Mouse (Mus musculus): ENCODE data around the gene Auts2. TPM values are rescaled to one million over a fixed set of nuclear protein-coding genes. Genes with fewer than 3 reads are reported as not detected.

Auts2 gene
- total RNA-seq, 2 experiments from 2014 or later: 19.4 to 30.5 TPM

DNA sequence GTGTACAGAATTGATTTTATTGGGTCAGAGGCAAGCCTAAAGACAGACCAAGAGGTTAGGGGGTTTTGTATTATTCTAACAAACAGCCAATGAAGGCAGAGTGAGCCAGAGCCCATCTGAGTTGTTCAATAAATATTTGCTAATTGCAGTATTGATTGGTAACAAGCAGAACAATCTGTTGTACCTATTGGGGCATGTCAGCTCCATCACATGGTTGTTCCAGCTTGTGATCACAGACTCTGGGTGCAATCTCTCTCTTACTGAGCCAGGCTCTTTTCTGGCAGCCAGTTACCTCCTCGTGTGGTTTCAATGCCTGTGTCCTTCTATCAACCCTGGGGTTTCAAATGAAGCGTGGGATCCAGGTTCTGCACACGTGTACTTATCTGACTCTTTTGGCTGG is 201.8 kb downstream of the Auts2 start:
- no peak for DNase-seq
- intact Hi-C loops (cut with DNase I; ENCODE audit: low total_unique reads): no loop called here

DNA sequence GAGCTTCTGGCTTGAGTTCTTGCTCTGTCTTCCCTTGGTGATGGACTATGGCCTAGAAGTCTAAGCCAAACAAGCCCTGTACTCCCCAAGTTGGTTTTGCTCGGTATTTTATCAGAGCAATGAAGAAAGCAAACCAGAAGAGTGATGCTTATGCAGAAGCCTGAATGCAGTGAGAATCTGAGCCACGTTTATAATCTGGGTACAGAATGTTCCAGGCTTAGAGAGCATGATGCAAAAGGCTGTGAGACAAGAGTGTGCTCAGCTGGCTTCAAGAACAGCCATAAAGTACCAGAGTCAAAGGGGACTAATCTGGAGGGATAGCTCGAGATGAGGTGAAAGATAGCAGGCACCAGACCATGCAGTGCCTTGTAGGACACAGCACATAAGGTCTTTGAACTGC is 205.5 kb downstream of the Auts2 start:
- intact Hi-C loops (cut with DNase I; ENCODE audit: low total_unique reads): no loop called here
- DNase-seq: no peak

DNA sequence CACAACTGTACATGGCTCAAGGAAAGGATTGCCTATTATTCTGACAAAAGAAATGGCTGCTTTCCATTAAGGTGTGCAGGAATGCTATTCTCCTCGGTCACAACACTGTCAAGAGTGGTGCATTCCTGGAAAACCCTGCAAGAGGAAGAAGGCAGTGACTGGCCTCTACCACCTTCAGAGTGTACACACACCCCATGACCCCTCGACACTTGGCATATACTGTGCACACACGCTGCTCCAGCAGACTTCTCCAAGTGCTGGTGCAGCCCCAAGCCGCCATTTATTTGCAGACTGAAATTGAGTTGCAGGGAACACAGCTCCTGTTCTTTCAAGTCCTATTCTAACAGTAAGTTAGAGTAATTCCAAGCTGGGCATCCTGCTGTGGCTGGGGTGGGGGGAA is 207.4 kb downstream of the Auts2 start:
- intact Hi-C loops (cut with DNase I; ENCODE audit: low total_unique reads): no loop called here
- no peak for DNase-seq

DNA sequence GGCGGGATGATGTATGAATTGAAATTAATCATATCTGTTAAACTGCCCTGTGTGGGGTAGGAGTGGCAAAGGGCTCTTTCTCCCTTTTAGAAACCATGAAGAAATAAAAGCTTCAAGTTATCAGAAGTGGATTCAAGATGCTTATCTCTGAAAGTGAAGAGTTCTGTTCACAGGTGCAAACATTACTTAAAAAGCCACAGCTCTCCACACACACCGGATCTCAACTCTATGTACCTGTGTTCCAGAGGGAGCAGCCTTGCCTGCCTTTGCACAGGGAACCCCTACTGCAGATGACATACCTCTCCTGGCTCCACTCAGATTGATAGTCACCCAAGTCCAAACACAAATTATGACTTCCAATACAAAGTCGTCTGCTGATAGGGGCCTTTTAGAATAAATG is 208.3 kb downstream of the Auts2 start:
- intact Hi-C loops (cut with DNase I; ENCODE audit: low total_unique reads): no loop called here
- DNase-seq: no peak

DNA sequence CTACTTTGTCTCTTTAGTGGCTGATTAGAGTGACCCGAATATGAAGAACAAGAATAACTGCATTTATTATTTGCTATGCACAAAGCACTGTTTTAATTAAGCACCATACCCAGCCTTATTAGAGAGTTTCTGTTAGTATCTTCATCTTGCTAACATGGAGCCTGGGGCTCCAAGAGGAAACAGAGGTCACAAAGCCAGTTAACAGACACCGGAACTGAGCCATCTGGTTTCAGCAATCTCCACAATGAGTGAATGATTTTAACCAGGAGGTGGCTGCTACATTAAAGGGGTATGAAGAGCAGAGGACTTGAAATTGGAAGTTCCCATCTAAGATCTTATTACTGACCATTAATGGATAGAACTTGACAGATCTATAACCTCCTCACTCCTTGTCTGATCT is 209.4 kb downstream of the Auts2 start:
- no peak for DNase-seq
- intact Hi-C loops (cut with DNase I; ENCODE audit: low total_unique reads): no loop called here

DNA sequence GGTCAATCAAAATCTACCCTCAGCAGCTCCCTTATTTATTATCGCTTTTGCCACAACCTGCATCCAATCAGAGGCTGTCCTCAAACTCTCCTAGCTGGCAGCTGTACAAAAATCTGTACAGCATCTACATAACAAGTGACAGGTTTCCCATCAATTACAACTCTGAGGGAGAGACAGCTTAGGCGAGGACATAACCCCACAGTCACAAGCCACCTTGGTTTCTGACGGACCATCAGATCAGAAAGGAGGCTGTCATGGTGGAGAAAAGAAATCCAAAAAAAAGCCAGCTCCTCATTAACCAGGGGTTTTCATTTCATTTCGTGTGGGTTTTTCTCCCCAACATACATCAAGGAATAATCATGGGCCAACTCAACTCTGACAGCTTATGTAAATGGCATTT is 210.6 kb downstream of the Auts2 start:
- intact Hi-C loops (cut with DNase I; ENCODE audit: low total_unique reads): no loop called here
- no peak for DNase-seq

DNA sequence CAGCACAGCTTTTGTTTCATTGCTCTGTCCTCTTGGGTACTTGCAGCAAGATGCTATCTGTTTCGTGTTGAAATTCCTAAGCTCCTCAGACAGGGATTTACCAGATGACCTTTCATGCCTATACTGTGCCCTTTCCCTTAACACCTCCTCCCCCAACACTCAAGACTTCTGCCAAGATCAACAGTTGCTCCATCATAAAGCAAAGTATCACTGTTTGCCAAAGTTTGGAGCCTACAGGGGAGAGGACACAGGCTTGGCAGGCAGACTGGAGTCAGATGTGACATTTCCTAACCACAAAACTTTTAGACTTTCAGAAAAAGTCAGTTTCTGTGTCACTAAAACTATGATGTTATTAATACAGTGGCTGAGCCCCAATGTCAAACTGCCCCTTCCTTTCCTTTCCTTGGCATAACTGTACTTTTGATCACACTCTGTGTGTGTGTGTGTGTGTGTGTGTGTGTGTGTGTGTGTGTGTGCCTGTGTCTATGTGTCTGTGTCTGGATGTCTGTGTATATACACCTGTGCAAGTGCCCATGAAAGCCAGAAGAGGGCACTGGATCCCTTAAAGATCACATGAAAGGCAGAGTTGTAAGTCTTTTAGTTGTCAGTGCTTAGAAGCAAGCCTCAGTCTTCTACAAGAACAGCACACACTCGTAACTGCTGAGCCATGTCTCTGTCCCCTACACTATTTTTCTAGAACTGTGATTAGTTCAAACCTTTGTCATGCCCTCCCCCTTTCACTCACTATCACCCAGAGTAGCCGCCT is 213.8 kb downstream of the Auts2 start:
- no peak for DNase-seq
- intact Hi-C loops (cut with DNase I; ENCODE audit: low total_unique reads): no loop called here

DNA sequence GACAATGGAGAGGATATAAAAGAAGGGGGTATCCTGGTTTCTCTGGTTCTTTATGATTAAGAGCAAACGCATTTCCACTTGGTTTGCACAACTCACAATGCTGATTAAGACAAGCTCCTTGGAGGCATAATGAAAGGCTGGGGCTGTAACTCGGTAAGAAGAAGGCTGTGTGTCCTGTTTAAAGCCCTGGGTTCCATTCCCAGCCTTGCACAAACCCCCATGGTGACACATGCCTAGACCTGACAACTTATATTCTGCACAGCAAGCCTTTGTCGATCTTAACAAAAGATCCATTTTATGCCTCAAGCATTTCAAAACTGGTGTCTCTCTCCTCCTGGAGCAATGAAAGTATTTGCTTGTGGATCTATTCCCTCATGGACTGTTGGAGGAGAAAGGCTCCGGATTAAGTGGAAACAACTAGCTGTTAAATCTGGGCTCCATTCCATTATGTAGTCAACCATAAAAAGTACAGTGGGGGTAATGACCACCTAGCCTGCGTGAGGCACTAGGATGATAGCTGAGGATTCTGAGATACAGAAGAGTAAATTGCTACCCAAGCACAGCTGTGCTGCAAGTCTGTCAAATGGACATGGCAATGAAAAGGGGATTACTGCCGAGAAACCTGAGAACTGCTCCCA is 218.8 kb downstream of the Auts2 start:
- DNase-seq: no peak
- intact Hi-C loops (cut with DNase I; ENCODE audit: low total_unique reads): no loop called here

DNA sequence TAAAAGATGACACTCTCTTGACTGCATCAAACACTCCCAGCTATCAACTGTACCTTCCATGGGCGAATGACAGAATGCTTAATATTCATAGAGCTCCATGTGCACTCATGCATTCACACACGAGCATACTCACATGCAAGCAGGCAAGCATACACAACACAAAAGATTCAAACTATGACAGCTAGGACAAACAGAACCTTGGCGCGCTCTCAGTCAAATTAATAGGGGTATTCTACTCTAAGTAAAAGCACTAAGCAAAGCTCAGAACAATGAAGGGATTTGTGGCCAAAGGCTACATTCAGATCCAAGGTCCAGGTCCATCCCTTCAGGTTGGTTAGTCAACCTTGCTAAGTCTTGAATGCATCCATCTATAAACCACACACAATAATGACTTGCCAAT is 219.5 kb downstream of the Auts2 start:
- intact Hi-C loops (cut with DNase I; ENCODE audit: low total_unique reads): no loop called here
- no peak for DNase-seq

DNA sequence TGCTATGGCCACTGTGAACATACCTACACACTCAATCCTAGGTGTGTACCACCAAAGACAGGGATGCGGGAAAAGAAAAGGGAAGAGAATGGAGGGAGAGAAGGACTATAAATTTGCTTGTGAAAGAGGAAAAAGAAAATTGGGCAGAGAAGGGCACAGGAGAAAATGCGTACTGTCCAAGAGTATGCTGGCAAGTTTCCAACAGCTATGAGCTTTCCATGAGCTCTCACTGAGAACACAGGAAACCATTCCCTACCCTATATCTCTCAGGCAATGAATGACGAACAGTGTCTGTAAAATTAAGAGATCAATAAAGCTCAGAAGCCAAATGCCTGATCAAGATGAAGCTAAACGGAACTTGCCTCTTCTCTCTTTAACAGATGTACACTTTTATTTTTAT is 220.2 kb downstream of the Auts2 start:
- DNase-seq: no peak
- intact Hi-C loops (cut with DNase I; ENCODE audit: low total_unique reads): no loop called here

DNA sequence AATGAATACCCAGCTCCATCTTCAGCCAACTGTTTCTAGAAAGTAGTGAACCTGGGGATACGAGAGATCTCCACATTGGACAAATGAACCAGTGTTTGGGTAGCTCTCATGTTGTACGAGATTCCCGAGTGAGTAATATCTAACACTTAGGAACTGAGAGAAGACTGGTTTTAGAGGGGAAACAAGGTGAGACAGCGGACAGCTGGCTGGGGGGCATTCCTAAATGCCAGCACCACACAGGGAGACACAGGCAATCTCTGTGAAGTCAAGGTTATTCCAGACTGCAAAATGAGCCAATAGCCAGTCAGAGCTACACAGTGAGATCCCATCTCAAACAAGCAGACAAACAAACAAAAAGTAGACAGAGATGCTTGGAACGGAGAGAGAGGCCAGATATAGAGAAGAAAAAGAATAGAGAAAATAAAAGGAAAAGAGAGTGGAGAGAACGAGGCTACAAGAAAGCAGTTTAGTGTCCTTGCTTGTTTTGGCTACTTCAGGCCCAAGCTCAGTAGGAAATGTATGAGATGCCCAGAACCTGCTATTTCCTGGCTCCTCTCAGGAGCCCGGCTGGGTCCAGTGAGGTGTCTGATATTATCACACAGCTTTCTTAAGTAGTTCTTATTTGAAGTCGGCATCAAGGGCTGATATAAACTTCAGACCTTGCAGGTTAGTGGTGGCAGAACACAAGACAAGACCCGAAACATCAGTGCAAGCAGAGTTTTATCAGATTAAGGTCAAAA is 224.9 kb downstream of the Auts2 start:
- intact Hi-C loops (cut with DNase I; ENCODE audit: low total_unique reads): no loop called here
- DNase-seq: no peak

DNA sequence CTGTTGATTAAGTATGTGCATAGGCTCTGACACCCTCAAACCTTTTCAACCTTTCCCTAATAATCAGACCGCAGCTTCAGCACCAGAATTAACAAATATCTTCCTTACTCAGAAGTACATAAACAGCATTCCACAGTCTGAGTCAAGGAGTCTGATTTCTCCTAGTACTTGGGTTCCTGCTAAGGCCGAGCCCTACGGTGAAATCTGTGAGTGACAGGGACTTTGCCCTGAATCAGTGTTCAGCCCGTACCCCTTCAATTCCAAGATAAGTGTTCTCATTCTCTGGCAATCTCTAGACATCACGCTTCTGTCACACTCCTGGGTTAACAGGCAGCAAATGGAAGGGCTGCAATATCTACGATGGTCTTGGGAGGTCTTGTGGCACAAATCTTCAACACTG is 226.2 kb downstream of the Auts2 start:
- intact Hi-C loops (cut with DNase I; ENCODE audit: low total_unique reads): no loop called here

DNA sequence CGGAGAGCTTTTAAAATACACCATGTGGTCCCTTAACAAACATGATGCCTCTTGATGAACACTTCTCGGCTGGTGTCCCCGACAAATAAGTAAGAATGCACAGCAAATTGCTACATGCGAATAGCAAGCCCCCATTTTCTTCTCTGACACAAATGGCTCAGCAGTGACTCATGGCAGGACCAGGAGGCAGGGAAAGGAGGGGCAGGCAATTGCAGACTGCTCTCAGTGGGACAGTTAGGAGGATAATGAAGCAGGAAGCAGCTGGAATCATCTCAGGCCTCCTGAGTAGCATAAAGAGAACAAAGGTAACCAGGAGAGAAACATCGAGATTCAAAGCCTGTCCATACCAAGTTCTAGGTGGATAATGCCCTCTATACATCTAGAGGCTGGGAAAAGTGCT is 228.8 kb downstream of the Auts2 start:
- no peak for DNase-seq
- intact Hi-C loops (cut with DNase I; ENCODE audit: low total_unique reads): no loop called here

More for the DNA sequence above, 226.2 kb downstream of the Auts2 start:
- no peak for DNase-seq

DNA sequence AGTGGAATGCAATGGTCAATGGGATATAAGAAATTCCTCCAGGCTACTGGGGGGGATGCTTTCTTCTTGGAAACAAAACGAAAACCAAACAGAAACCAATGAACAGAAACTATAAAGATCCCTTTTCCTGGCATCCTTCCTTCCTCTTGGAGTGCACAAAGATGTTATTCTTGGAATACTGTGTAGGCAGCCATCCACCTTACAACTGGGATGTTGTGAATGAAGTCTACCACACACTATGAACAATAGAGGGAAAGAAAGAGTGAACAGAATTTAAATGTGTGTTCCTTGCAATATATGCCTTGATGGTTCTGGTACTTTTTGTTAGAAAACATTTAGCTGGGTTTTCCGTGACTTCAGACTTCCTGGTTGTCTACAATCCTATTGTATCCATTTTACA is 236.1 kb downstream of the Auts2 start:
- DNase-seq: no peak
- intact Hi-C loops (cut with DNase I; ENCODE audit: low total_unique reads): no loop called here

DNA sequence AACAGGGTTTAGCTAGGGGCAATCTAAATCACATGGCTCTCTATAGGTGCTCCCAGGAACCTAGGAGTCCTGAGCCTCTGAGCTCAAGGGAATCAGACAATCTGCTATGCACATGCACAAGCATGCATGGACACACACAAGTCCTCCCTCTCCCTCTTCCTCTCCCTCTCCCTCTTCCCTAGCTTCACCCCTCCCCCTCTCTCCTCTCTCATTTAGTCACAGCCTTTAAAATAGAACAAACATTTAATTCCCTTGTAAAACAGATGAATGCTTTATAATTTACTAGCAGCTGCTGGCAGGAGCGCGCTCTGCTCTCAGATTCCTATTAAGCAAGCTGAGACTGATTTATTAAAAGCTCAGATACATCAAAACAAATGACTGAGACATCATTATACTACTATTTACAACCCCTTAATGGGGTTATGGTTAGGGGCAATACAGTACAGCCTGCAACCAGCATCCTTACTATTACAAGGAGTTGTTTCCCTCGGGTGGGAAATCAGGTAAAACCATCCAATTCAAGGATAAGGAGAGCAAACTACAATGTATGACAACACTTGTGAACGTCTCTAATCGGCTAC is 237.7 kb downstream of the Auts2 start:
- intact Hi-C loops (cut with DNase I; ENCODE audit: low total_unique reads): no loop called here
- DNase-seq: no peak

DNA sequence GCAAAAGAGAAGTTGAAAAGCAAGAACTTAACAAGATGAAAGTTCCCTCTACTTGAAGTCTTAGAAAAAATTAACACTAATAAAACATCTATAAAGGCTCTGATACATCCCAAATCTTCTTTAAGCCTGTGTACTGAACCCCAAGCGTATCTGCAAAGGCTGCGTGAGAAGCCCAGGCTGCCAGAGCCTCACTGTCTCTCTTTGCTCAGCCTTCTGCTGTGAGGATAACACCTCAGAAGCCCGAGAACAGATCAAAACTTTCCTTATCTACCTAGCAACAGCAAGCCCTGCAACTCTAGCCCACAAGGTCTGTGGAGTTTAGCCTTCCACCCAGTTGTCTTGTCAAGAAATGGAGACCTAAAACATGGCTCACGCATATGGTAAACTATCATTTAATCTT is 240.4 kb downstream of the Auts2 start:
- DNase-seq: no peak
- intact Hi-C loops (cut with DNase I; ENCODE audit: low total_unique reads): no loop called here

DNA sequence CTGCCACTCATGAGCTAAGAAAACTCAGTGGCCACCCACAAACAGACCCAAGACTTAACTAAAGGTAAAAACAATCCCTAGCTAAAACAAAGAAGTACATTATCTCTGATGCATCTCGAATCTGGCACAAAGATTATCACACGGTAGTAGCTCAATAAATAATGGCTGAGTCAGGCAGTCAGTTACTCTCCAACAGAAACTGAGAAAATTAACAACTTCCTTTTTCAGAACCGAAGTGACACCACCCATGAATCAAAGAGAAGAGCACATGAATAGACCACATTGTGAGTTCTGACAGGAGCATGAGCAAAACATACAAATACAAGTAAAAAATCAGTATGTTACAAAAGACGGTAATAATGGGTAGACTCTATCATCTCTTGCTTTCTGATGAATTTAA is 242.3 kb downstream of the Auts2 start:
- intact Hi-C loops (cut with DNase I; ENCODE audit: low total_unique reads): no loop called here
- DNase-seq: no peak

DNA sequence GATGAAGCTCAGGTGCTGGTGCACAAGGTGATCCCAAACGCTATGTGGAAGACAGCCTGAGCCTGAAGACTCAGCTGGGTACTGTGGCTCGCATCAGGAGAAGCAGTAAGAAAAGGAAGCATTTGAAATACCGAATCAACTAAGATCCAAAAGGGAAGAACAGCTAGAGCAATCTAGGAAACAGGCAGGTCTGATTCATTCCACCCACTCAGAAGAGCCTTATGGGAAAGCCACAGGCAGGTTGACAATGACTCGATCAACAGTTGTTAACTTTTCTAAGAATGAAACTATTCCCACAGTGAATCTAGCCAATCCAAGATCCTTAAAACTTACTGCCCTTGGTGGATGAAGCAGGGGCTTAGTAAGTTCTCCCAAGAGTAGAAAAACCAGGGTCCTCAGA is 243.4 kb downstream of the Auts2 start:
- intact Hi-C loops (cut with DNase I; ENCODE audit: low total_unique reads): no loop called here
- DNase-seq: no peak

DNA sequence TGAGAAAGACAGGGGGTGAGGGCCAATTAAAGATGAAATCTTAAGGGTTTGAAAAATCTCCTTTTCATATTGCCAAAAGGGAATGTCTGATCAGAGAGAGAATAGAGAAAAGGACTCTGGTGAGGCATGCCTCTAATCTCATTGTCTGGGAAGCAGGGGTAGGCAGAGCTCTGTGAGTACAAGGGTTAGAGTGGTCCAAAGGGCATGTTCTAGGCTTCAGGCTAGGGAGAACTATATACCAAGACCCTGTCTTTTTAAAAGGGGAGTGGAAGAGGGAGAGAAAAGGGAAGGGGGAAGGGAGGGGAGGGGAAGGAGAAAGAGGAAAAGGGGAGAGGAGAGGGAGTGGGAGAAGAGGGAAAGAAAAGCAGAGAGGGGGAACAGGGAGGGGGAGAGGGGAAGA is 244.1 kb downstream of the Auts2 start:
- DNase-seq: no peak
- intact Hi-C loops (cut with DNase I; ENCODE audit: low total_unique reads): no loop called here

DNA sequence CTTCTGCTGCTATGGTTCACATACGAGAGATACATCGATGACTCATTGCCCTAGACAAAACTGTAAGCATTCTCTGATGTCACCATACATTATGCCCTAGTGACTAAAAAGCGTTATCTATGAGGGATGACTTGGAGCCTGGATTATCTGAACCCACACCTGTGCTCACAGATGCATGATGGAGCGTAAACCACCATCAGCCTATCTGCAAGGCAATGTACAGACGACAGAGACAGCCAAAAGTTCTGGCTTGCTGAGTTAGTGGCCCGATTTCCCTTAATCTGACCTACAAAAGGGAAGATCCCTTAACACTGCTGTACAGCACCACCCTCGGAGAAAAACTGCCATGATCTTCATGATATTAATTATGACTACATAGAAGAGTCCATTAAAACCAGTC is 245.8 kb downstream of the Auts2 start:
- no peak for DNase-seq
- intact Hi-C loops (cut with DNase I; ENCODE audit: low total_unique reads): no loop called here

DNA sequence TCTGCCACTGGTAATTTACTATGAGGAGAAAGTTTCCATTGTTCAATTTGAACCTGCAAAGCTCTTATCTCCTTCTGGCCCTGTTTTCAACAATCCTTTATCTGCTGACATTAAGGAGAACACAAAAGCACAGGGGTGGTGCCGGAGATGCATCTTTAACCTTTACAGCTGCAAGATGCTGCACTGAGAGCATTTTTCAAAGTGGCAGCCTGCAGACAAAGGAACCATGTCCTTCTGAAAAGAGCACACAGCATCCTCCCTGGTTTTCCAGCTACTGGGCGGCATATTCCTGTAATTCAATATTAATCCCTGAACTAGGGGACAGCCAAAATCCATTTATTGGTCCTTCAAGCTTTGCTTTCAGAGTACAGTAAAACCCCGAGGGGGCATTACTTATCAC is 248.7 kb downstream of the Auts2 start:
- intact Hi-C loops (cut with DNase I; ENCODE audit: low total_unique reads): no loop called here
- DNase-seq: no peak
